11 mouse cellular contexts compared by ENCODE assay signal in genomic region chr17:27638921-27639332, GRCm38 (mm10). TPM values are rescaled to one million over a fixed set of nuclear protein-coding genes. Genes with fewer than 3 reads are reported as not detected.
A peak's percentile ranks its signal among the peaks of the same experiment; 100 is the strongest.
DNase-seq lines count a peak whose midpoint lies in the region; ATAC-seq and TF ChIP-seq lines count a peak whose summit lies in the region.
"Had no signal": no experiment of that assay in that cellular context is flagged by ENCODE, and none has a peak within 500 bp of the region (broad histone marks: within the 10 kb centered on the region; RNA-seq: fewer than 3 reads in every experiment).

No protein-coding gene starts in this region.

- no peak for DNase-seq in liver, adult 2 months (ENCODE audit: extremely low read depth, low read depth, low spot score)
- DNase-seq in ZHBTc4 (ENCODE audit: low read depth, low spot score), result peak; percentile 81
- DNase-seq in right cerebral cortex, postnatal 10 days (ENCODE audit: low spot score in 2 of 2), result peak; percentile 82 to 91
- DNase-seq in adrenal gland, adult 18-20 months (ENCODE audit: low spot score in 2 of 2), result no peak
- no peak for DNase-seq in adrenal gland, adult 2 months
- DNase-seq in heart, postnatal 14 days, result no peak
- DNase-seq: gastrocnemius, postnatal 14 days had no signal

- H3K9ac ChIP-seq in liver, adult 2 months (ENCODE audit: low read depth, low read length), result no peak overlapping the region
- H3K9ac ChIP-seq in liver, embryonic 12.5 days, result no peak overlapping the region
- H3K9ac ChIP-seq: limb, embryonic 12.5 days; neural tube, embryonic 15.5 days had no signal

- H3K4me1 ChIP-seq in liver, adult 2 months (ENCODE audit: control insufficient read depth, insufficient read depth, low read length), result peaks cover 9% of the 10 kb centered on the region
- H3K4me1 ChIP-seq in liver, embryonic 12.5 days, result peaks cover 28% of the 10 kb centered on the region

- H3K79me2 ChIP-seq in liver, adult 2 months (ENCODE audit: control insufficient read depth, insufficient read depth, low read length), result peaks cover 11% of the 10 kb centered on the region

- TF ChIP-seq POLR2A in liver, adult 2 months (IDR thresholded peaks at IDR 0.05; ENCODE audit: extremely low read depth, insufficient read depth, low read length), result no peak

- ATAC-seq in liver, embryonic 12.5 days, result no peak
- peak; percentile 69 for ATAC-seq in frontal cortex, adult (ENCODE audit: low TSS enrichment)

- H3K4me2 ChIP-seq in liver, embryonic 12.5 days, result no peak overlapping the region
- H3K4me2 ChIP-seq: limb, embryonic 12.5 days; neural tube, embryonic 15.5 days had no signal

- no peaks in the 10 kb centered on the region for H3K27me3 ChIP-seq in liver, adult 2 months (ENCODE audit: control insufficient read depth, insufficient read depth, low read length)
- H3K27me3 ChIP-seq in liver, embryonic 12.5 days (replicated peaks), result no peaks in the 10 kb centered on the region
- H3K27me3 ChIP-seq: limb, embryonic 12.5 days; neural tube, embryonic 15.5 days had no signal

- no peaks in the 10 kb centered on the region for H3K36me3 ChIP-seq in liver, adult 2 months (ENCODE audit: control insufficient read depth, insufficient read depth, low read length)
- H3K36me3 ChIP-seq in liver, embryonic 12.5 days, result peaks cover 5% of the 10 kb centered on the region
- H3K36me3 ChIP-seq: neural tube, embryonic 15.5 days had no signal

- peak; percentile 74 for TF ChIP-seq CTCF in liver, adult 2 months (IDR thresholded peaks at IDR 0.05; ENCODE audit: low read depth, low read length)

- intact Hi-C loops in heart, postnatal 14 days (cut with DNase I), result loop anchor here (10.0 kb wide), 1 partner anchor 434 kb away; the partner anchor contains the start of gene Lemd2

- no peak overlapping the region for H3K27ac ChIP-seq in liver, adult 2 months (replicated peaks; ENCODE audit: insufficient read depth, low read depth, low read length)
- H3K27ac ChIP-seq in liver, embryonic 12.5 days, result no peak overlapping the region
- H3K27ac ChIP-seq: limb, embryonic 12.5 days; neural tube, embryonic 15.5 days had no signal

- no peaks in the 10 kb centered on the region for H3K9me3 ChIP-seq in liver, embryonic 12.5 days (replicated peaks)
- H3K9me3 ChIP-seq: limb, embryonic 12.5 days; neural tube, embryonic 15.5 days had no signal

- no peak overlapping the region for H3K4me3 ChIP-seq in liver, adult 2 months (ENCODE audit: insufficient read depth, low read depth, low read length)
- H3K4me3 ChIP-seq in liver, embryonic 12.5 days, result no peak overlapping the region
- H3K4me3 ChIP-seq: limb, embryonic 12.5 days; neural tube, embryonic 15.5 days had no signal

- 87% methylated on average over 20 of the region's 20 CpGs for WGBS in liver, adult 2 months
- 73% methylated on average over 20 of the region's 20 CpGs for WGBS in liver, embryonic 12.5 days (ENCODE audit: insufficient replicate concordance)

RNA-seq across cellular contexts. Expression of gene Rps10, which starts 2.5 kb away (rescaled TPM):
- total RNA-seq in liver, adult 2 months (2014; rRNA removed), result 416 and 461 TPM in 2 replicates
- 407 and 437 TPM in 2 replicates for polyA plus RNA-seq in liver, adult 2 months (2012; rRNA removed)
- 898 and 941 TPM in 2 replicates for polyA plus RNA-seq in liver, embryonic 12.5 days (2016; fragmentation: Nextera tagmentation; extraction: Ambion mirVana)
- 100 to 1,000 TPM; 930 to 948 TPM for total RNA-seq in adrenal gland, adult 18-20 months (2021)
- total RNA-seq in adrenal gland, adult 2 months (2021), result 1,000 to 10,000 TPM; 1,036 to 1,116 TPM
- 886 and 939 TPM in 2 replicates for polyA plus RNA-seq in adrenal gland, adult 2 months (2012; rRNA removed)
- 100 to 1,000 TPM; 542 to 580 TPM for total RNA-seq in heart, postnatal 14 days (2021)

RNA-seq across cellular contexts. Expression of gene RPS10-NUDT3, which starts 3.9 kb away (rescaled TPM):
- total RNA-seq in liver, adult 2 months (2014; rRNA removed), result not detected in 2 replicates
- polyA plus RNA-seq in liver, adult 2 months (2012; rRNA removed), result not detected in 2 replicates
- not detected in 2 replicates for polyA plus RNA-seq in liver, embryonic 12.5 days (2016; fragmentation: Nextera tagmentation; extraction: Ambion mirVana)
- not detected for total RNA-seq in adrenal gland, adult 18-20 months (2021)
- not detected for total RNA-seq in adrenal gland, adult 2 months (2021)
- not detected in 2 replicates for polyA plus RNA-seq in adrenal gland, adult 2 months (2012; rRNA removed)
- total RNA-seq in heart, postnatal 14 days (2021), result not detected
- total RNA-seq: gastrocnemius, postnatal 14 days had no signal
- polyA plus RNA-seq: limb, embryonic 12.5 days; neural tube, embryonic 15.5 days had no signal

RNA-seq across cellular contexts. Expression of gene Nudt3, which starts 15.6 kb away (rescaled TPM):
- 19.5 and 21.1 TPM in 2 replicates for total RNA-seq in liver, adult 2 months (2014; rRNA removed)
- 23.5 and 25.5 TPM in 2 replicates for polyA plus RNA-seq in liver, adult 2 months (2012; rRNA removed)
- polyA plus RNA-seq in liver, embryonic 12.5 days (2016; fragmentation: Nextera tagmentation; extraction: Ambion mirVana), result 51.2 and 53.9 TPM in 2 replicates
- total RNA-seq in adrenal gland, adult 18-20 months (2021), result 100 to 1,000 TPM; 201 to 202 TPM
- total RNA-seq in adrenal gland, adult 2 months (2021), result 100 to 1,000 TPM; 152 to 217 TPM
- 114 and 124 TPM in 2 replicates for polyA plus RNA-seq in adrenal gland, adult 2 months (2012; rRNA removed)
- total RNA-seq in heart, postnatal 14 days (2021), result 100 to 1,000 TPM; 320 to 341 TPM

RNA-seq across cellular contexts. Expression of gene Pacsin1, which starts 16.4 kb away (rescaled TPM):
- 0.27 TPM in 1 of 2 replicates, not detected in the other for total RNA-seq in liver, adult 2 months (2014; rRNA removed)
- polyA plus RNA-seq in liver, adult 2 months (2012; rRNA removed), result 0.16 and 0.23 TPM in 2 replicates
- polyA plus RNA-seq in liver, embryonic 12.5 days (2016; fragmentation: Nextera tagmentation; extraction: Ambion mirVana), result 0.20 and 0.48 TPM in 2 replicates
- total RNA-seq in adrenal gland, adult 18-20 months (2021), result 1 to 10 TPM; 4.9 TPM
- total RNA-seq in adrenal gland, adult 2 months (2021), result 1 to 10 TPM; 2.5 to 5.6 TPM
- polyA plus RNA-seq in adrenal gland, adult 2 months (2012; rRNA removed), result 3.0 and 3.8 TPM in 2 replicates
- total RNA-seq in heart, postnatal 14 days (2021), result under 1 TPM; 0.27 to 0.48 TPM

Comparison
In these comparisons a context has a peak if more than half of its experiments do, and no peak if none do; other contexts are left out.
1. DNase-seq: peak in ZHBTc4 (single experiment) and right cerebral cortex, postnatal 10 days (2 of 2); none in liver, adult 2 months (single experiment), adrenal gland, adult 18-20 months (0 of 2), adrenal gland, adult 2 months (single experiment) and heart, postnatal 14 days (0 of 2).